Mouse (Mus musculus): ENCODE results near the gene Traf5. TPM values are rescaled to one million over a fixed set of nuclear protein-coding genes. Genes with fewer than 3 reads are reported as not detected.

The Traf5 gene
- polyA plus RNA-seq, 1 experiment from 2014 or later: 1.6 TPM

GRCm38 (mm10) chr1:192116262-192116661 is 23.9 kb upstream of the Traf5 start:
- Histone ChIP-seq H3K9ac (ENCODE audit: low read depth, low read length) (no peak overlapping the region), H3K4me3 (ENCODE audit: low read depth, low read length) (no peak overlapping the region), H3K27me3 (ENCODE audit: control insufficient read depth, insufficient read depth, low read depth, low read length) (no peaks in the 10 kb centered on the region), H3K9me3 (replicated peaks; ENCODE audit: control insufficient read depth, low read length, poor library complexity, severe bottlenecking) (no peaks in the 10 kb centered on the region), H3K27ac (ENCODE audit: low read length) (no peak overlapping the region), H3K36me3 (ENCODE audit: control insufficient read depth, insufficient read depth, low read length) (peaks cover 39% of the 10 kb centered on the region), H3K4me1 (ENCODE audit: control insufficient read depth, insufficient read depth, low read length) (no peaks in the 10 kb centered on the region), H3K4me2 (ENCODE audit: low read length) (no peak overlapping the region)
- ATAC-seq: no peak
- WGBS: 86% methylated on average over 6 of the region's 6 CpGs

- Histone ChIP-seq H3K27ac (ENCODE audit: low read length) (no peak overlapping the region), H3K9me3 (replicated peaks; ENCODE audit: control insufficient read depth, low read length, poor library complexity, severe bottlenecking) (no peaks in the 10 kb centered on the region), H3K36me3 (ENCODE audit: control insufficient read depth, insufficient read depth, low read length) (peaks cover 36% of the 10 kb centered on the region), H3K9ac (ENCODE audit: low read depth, low read length) (no peak overlapping the region), H3K4me1 (ENCODE audit: control insufficient read depth, insufficient read depth, low read length) (no peaks in the 10 kb centered on the region), H3K4me2 (ENCODE audit: low read length) (no peak overlapping the region), H3K27me3 (ENCODE audit: control insufficient read depth, insufficient read depth, low read depth, low read length) (no peaks in the 10 kb centered on the region), H3K4me3 (ENCODE audit: low read depth, low read length) (no peak overlapping the region)
- 92% methylated on average over 1 of the region's 1 CpGs for WGBS
- no peak for ATAC-seq
These were observed 23.0 kb upstream of the Traf5 start for GRCm38 (mm10) chr1:192115378-192115777.

GRCm38 (mm10) chr1:192109169-192109568 is 16.8 kb upstream of the Traf5 start:
- 70% methylated on average over 6 of the region's 6 CpGs for WGBS
- Histone ChIP-seq H3K9me3 (replicated peaks; ENCODE audit: control insufficient read depth, low read length, poor library complexity, severe bottlenecking) (no peaks in the 10 kb centered on the region), H3K4me3 (ENCODE audit: low read depth, low read length) (no peak overlapping the region), H3K4me1 (ENCODE audit: control insufficient read depth, insufficient read depth, low read length) (no peaks in the 10 kb centered on the region), H3K36me3 (ENCODE audit: control insufficient read depth, insufficient read depth, low read length) (peaks cover 17% of the 10 kb centered on the region), H3K27ac (ENCODE audit: low read length) (no peak overlapping the region), H3K9ac (ENCODE audit: low read depth, low read length) (no peak overlapping the region), H3K4me2 (ENCODE audit: low read length) (no peak overlapping the region), H3K27me3 (ENCODE audit: control insufficient read depth, insufficient read depth, low read depth, low read length) (no peaks in the 10 kb centered on the region)
- ATAC-seq: no peak

GRCm38 (mm10) chr1:192107352-192107751 is 15.0 kb upstream of the Traf5 start:
- H3K4me1 ChIP-seq (ENCODE audit: control insufficient read depth, insufficient read depth, low read length): no peaks in the 10 kb centered on the region
- H3K36me3 ChIP-seq (ENCODE audit: control insufficient read depth, insufficient read depth, low read length): peaks cover 11% of the 10 kb centered on the region
- WGBS: 11% methylated on average over 2 of the region's 2 CpGs
- no peak for ATAC-seq
- no peak overlapping the region for H3K27ac ChIP-seq (ENCODE audit: low read length)
- H3K27me3 ChIP-seq (ENCODE audit: control insufficient read depth, insufficient read depth, low read depth, low read length): no peaks in the 10 kb centered on the region
- no peak overlapping the region for H3K4me2 ChIP-seq (ENCODE audit: low read length)
- H3K9ac ChIP-seq (ENCODE audit: low read depth, low read length): no peak overlapping the region
- H3K4me3 ChIP-seq (ENCODE audit: low read depth, low read length): no peak overlapping the region
- no peaks in the 10 kb centered on the region for H3K9me3 ChIP-seq (replicated peaks; ENCODE audit: control insufficient read depth, low read length, poor library complexity, severe bottlenecking)

- Histone ChIP-seq H3K9me3 (replicated peaks; ENCODE audit: control insufficient read depth, low read length, poor library complexity, severe bottlenecking) (no peaks in the 10 kb centered on the region), H3K36me3 (ENCODE audit: control insufficient read depth, insufficient read depth, low read length) (peaks cover 11% of the 10 kb centered on the region), H3K4me2 (ENCODE audit: low read length) (no peak overlapping the region), H3K27ac (ENCODE audit: low read length) (no peak overlapping the region), H3K27me3 (ENCODE audit: control insufficient read depth, insufficient read depth, low read depth, low read length) (no peaks in the 10 kb centered on the region), H3K4me3 (ENCODE audit: low read depth, low read length) (no peak overlapping the region), H3K4me1 (ENCODE audit: control insufficient read depth, insufficient read depth, low read length) (no peaks in the 10 kb centered on the region), H3K9ac (ENCODE audit: low read depth, low read length) (no peak overlapping the region)
- ATAC-seq: no peak
- 88% methylated on average over 4 of the region's 4 CpGs for WGBS
These were observed 13.6 kb upstream of the Traf5 start for GRCm38 (mm10) chr1:192105902-192106389.

GRCm38 (mm10) chr1:192104021-192104420 is 11.7 kb upstream of the Traf5 start:
- no peaks in the 10 kb centered on the region for H3K27me3 ChIP-seq (ENCODE audit: control insufficient read depth, insufficient read depth, low read depth, low read length)
- no peak for ATAC-seq
- no peak overlapping the region for H3K4me2 ChIP-seq (ENCODE audit: low read length)
- WGBS: 97% methylated on average over 9 of the region's 9 CpGs
- peaks cover 6% of the 10 kb centered on the region; the same call in 1 of the 2 replicates for H3K36me3 ChIP-seq (ENCODE audit: control insufficient read depth, insufficient read depth, low read length)
- no peak overlapping the region for H3K27ac ChIP-seq (ENCODE audit: low read length)
- no peaks in the 10 kb centered on the region for H3K4me1 ChIP-seq (ENCODE audit: control insufficient read depth, insufficient read depth, low read length)
- H3K9me3 ChIP-seq (replicated peaks; ENCODE audit: control insufficient read depth, low read length, poor library complexity, severe bottlenecking): no peaks in the 10 kb centered on the region
- no peak overlapping the region for H3K4me3 ChIP-seq (ENCODE audit: low read depth, low read length)
- H3K9ac ChIP-seq (ENCODE audit: low read depth, low read length): no peak overlapping the region

- no peaks in the 10 kb centered on the region for H3K4me1 ChIP-seq (ENCODE audit: control insufficient read depth, insufficient read depth, low read length)
- peaks cover 3% of the 10 kb centered on the region; the same call in 1 of the 2 replicates for H3K36me3 ChIP-seq (ENCODE audit: control insufficient read depth, insufficient read depth, low read length)
- no peak overlapping the region for H3K4me2 ChIP-seq (ENCODE audit: low read length)
- H3K27me3 ChIP-seq (ENCODE audit: control insufficient read depth, insufficient read depth, low read depth, low read length): no peaks in the 10 kb centered on the region
- ATAC-seq: no peak
- 92% methylated on average over 6 of the region's 6 CpGs for WGBS
- H3K9ac ChIP-seq (ENCODE audit: low read depth, low read length): no peak overlapping the region
- H3K4me3 ChIP-seq (ENCODE audit: low read depth, low read length): no peak overlapping the region
- H3K9me3 ChIP-seq (replicated peaks; ENCODE audit: control insufficient read depth, low read length, poor library complexity, severe bottlenecking): no peaks in the 10 kb centered on the region
- no peak overlapping the region for H3K27ac ChIP-seq (ENCODE audit: low read length)
These were observed 10.8 kb upstream of the Traf5 start for GRCm38 (mm10) chr1:192103176-192103575.

GRCm38 (mm10) chr1:192101359-192101758 is 9.0 kb upstream of the Traf5 start:
- H3K36me3 ChIP-seq (ENCODE audit: control insufficient read depth, insufficient read depth, low read length): peaks cover 3% of the 10 kb centered on the region; the same call in 1 of the 2 replicates
- no peaks in the 10 kb centered on the region for H3K4me1 ChIP-seq (ENCODE audit: control insufficient read depth, insufficient read depth, low read length)
- no peaks in the 10 kb centered on the region for H3K27me3 ChIP-seq (ENCODE audit: control insufficient read depth, insufficient read depth, low read depth, low read length)
- H3K4me3 ChIP-seq (ENCODE audit: low read depth, low read length): no peak overlapping the region
- WGBS: 91% methylated on average over 8 of the region's 8 CpGs
- ATAC-seq: no peak
- H3K9ac ChIP-seq (ENCODE audit: low read depth, low read length): no peak overlapping the region
- H3K27ac ChIP-seq (ENCODE audit: low read length): no peak overlapping the region
- H3K9me3 ChIP-seq (replicated peaks; ENCODE audit: control insufficient read depth, low read length, poor library complexity, severe bottlenecking): no peaks in the 10 kb centered on the region
- no peak overlapping the region for H3K4me2 ChIP-seq (ENCODE audit: low read length)

GRCm38 (mm10) chr1:192100742-192101141 is 8.4 kb upstream of the Traf5 start:
- Histone ChIP-seq H3K9me3 (replicated peaks; ENCODE audit: control insufficient read depth, low read length, poor library complexity, severe bottlenecking) (no peaks in the 10 kb centered on the region), H3K27me3 (ENCODE audit: control insufficient read depth, insufficient read depth, low read depth, low read length) (no peaks in the 10 kb centered on the region), H3K4me3 (ENCODE audit: low read depth, low read length) (no peak overlapping the region), H3K9ac (ENCODE audit: low read depth, low read length) (no peak overlapping the region), H3K36me3 (ENCODE audit: control insufficient read depth, insufficient read depth, low read length) (peaks cover 3% of the 10 kb centered on the region; the same call in 1 of the 2 replicates), H3K27ac (ENCODE audit: low read length) (no peak overlapping the region), H3K4me1 (ENCODE audit: control insufficient read depth, insufficient read depth, low read length) (no peaks in the 10 kb centered on the region), H3K4me2 (ENCODE audit: low read length) (no peak overlapping the region)
- WGBS: 94% methylated on average over 11 of the region's 11 CpGs
- no peak for ATAC-seq
